In genomic region chr4:120150345-120150920, GRCm38 (mm10) we compare ENCODE assay signal across 29 mouse cellular contexts. TPM values are rescaled to one million over a fixed set of nuclear protein-coding genes. Genes with fewer than 3 reads are reported as not detected.
DNase-seq lines count a peak whose midpoint lies in the region; ATAC-seq and TF ChIP-seq lines count a peak whose summit lies in the region.
"Had no signal": no experiment of that assay in that cellular context is flagged by ENCODE, and none has a peak within 500 bp of the region (broad histone marks: within the 10 kb centered on the region; RNA-seq: fewer than 3 reads in every experiment).

No protein-coding gene starts in this region.

- 0 out of 2 replicates have a peak overlapping the region, but pooled peaks have one; percentile 51 for H3K27ac ChIP-seq in forebrain, embryonic 10.5 days
- no peak overlapping the region for H3K27ac ChIP-seq in forebrain, embryonic 13.5 days
- H3K27ac ChIP-seq: forebrain, embryonic 15.5 days; heart, adult 2 months; heart, embryonic 15.5 days; hindbrain, embryonic 10.5 days; hindbrain, embryonic 13.5 days; intestine, embryonic 15.5 days had no signal

- no peak overlapping the region for H3ac ChIP-seq in C2C12 (ENCODE audit: control insufficient read depth, insufficient read length, low read depth)

- peaks cover 18% of the 10 kb centered on the region for H3K4me1 ChIP-seq in forebrain, embryonic 10.5 days
- H3K4me1 ChIP-seq in forebrain, embryonic 13.5 days = peaks cover 12% of the 10 kb centered on the region

- no peak overlapping the region for H3K4me2 ChIP-seq in forebrain, embryonic 13.5 days
- H3K4me2 ChIP-seq: forebrain, embryonic 15.5 days; heart, embryonic 12.5 days; heart, embryonic 15.5 days; hindbrain, embryonic 13.5 days; intestine, embryonic 15.5 days had no signal

- no peak for TF ChIP-seq CTCF in C2C12 (IDR thresholded peaks at IDR 0.05; ENCODE audit: control insufficient read depth, insufficient read depth, insufficient read length)

- WGBS in forebrain, embryonic 10.5 days = 70% methylated on average over 6 of the region's 6 CpGs
- WGBS in forebrain, embryonic 13.5 days = 75% methylated on average over 6 of the region's 6 CpGs

- no peak overlapping the region for H3K4me3 ChIP-seq in forebrain, embryonic 10.5 days
- no peak overlapping the region for H3K4me3 ChIP-seq in forebrain, embryonic 13.5 days
- no peak overlapping the region for H3K4me3 ChIP-seq in C2C12 (ENCODE audit: insufficient read depth, poor library complexity, severe bottlenecking)
- H3K4me3 ChIP-seq: forebrain, embryonic 15.5 days; heart, adult 2 months; heart, embryonic 12.5 days; heart, embryonic 15.5 days; hindbrain, embryonic 10.5 days; hindbrain, embryonic 13.5 days; intestine, embryonic 15.5 days had no signal

- H3K9me3 ChIP-seq in forebrain, embryonic 10.5 days = no peaks in the 10 kb centered on the region
- no peaks in the 10 kb centered on the region for H3K9me3 ChIP-seq in forebrain, embryonic 13.5 days (replicated peaks)
- H3K9me3 ChIP-seq: forebrain, embryonic 15.5 days; heart, embryonic 12.5 days; heart, embryonic 15.5 days; hindbrain, embryonic 10.5 days; hindbrain, embryonic 13.5 days; intestine, embryonic 15.5 days had no signal

- peaks cover 40% of the 10 kb centered on the region for H3K27me3 ChIP-seq in forebrain, embryonic 10.5 days (ENCODE audit: poor library complexity, severe bottlenecking)
- H3K27me3 ChIP-seq in forebrain, embryonic 13.5 days = peaks cover 5% of the 10 kb centered on the region; the same call in 1 of the 2 replicates
- no peaks in the 10 kb centered on the region for H3K27me3 ChIP-seq in C2C12 (ENCODE audit: control insufficient read depth, insufficient read depth, insufficient read length)
- H3K27me3 ChIP-seq: forebrain, embryonic 15.5 days; heart, embryonic 12.5 days; intestine, embryonic 15.5 days had no signal

- H3K79me3 ChIP-seq in C2C12 (ENCODE audit: low read depth) = no peaks in the 10 kb centered on the region

- ATAC-seq in forebrain, embryonic 13.5 days = no peak
- ATAC-seq: CD4-positive, CD25-positive, alpha-beta regulatory T cell, adult 4 months; forebrain, embryonic 15.5 days; hindbrain, embryonic 16.5 days; intestine, embryonic 15.5 days had no signal

- peak; percentile 65 for DNase-seq in adrenal gland, adult 2 months
- no peak for DNase-seq in adrenal gland, adult 8-10 months
- DNase-seq in forebrain, embryonic 10.5 days (ENCODE audit: extremely low spot score, low spot score) = no peak
- DNase-seq in layer of hippocampus, postnatal 14 days (ENCODE audit: low spot score in 2 of 2) = no peak
- DNase-seq: B cell, adult 2 months; cerebellum, adult 18-20 months; cerebellum, adult 9-10 months; cerebellum, postnatal 14 days; gastrocnemius, postnatal 10 days; gastrocnemius, postnatal 36 days; heart, adult 2 months; heart, postnatal 10 days; heart, postnatal 36 days; kidney, adult 11 months; kidney, adult 8-10 months had no signal

- no peak overlapping the region for H3K9ac ChIP-seq in forebrain, embryonic 13.5 days
- H3K9ac ChIP-seq: forebrain, embryonic 15.5 days; heart, embryonic 12.5 days; heart, embryonic 15.5 days; hindbrain, embryonic 13.5 days; intestine, embryonic 15.5 days had no signal

- H3K36me3 ChIP-seq in forebrain, embryonic 10.5 days (replicated peaks) = no peaks in the 10 kb centered on the region
- H3K36me3 ChIP-seq in forebrain, embryonic 13.5 days (ENCODE audit: poor library complexity, severe bottlenecking) = no peaks in the 10 kb centered on the region
- no peaks in the 10 kb centered on the region for H3K36me3 ChIP-seq in C2C12 (ENCODE audit: control insufficient read depth, insufficient read depth)
- H3K36me3 ChIP-seq: forebrain, embryonic 15.5 days; heart, embryonic 12.5 days; heart, embryonic 15.5 days; hindbrain, embryonic 10.5 days; hindbrain, embryonic 13.5 days; intestine, embryonic 15.5 days had no signal

- no peaks in the 10 kb centered on the region for H3K79me2 ChIP-seq in C2C12 (ENCODE audit: control insufficient read depth, insufficient read depth)

TF ChIP-seq in C2C12, 6 proteins besides CTCF, POLR2A, EP300 and RAD21:
- TF ChIP-seq CEBPB (IDR thresholded peaks at IDR 0.05; ENCODE audit: low read depth) (no peak), MYOG (IDR thresholded peaks at IDR 0.05; ENCODE audit: control insufficient read depth, extremely low read depth, insufficient read length) (no peak), MAX (IDR thresholded peaks at IDR 0.05) (peak; percentile 94), USF1 (IDR thresholded peaks at IDR 0.05; ENCODE audit: low read depth) (peak; percentile 26), MYOD1 (IDR thresholded peaks at IDR 0.05; ENCODE audit: control insufficient read depth, insufficient read length, low read depth) (peak; percentile 62), FOSL1 (IDR thresholded peaks at IDR 0.05; ENCODE audit: insufficient read depth, low read length, poor library complexity, severe bottlenecking) (no peak)

RNA-seq across cellular contexts. Expression of gene Edn2, which starts 10.6 kb away (rescaled TPM):
- not detected for total RNA-seq in adrenal gland, adult 2 months (2021)
- polyA plus RNA-seq in adrenal gland, adult 2 months (2012; rRNA removed) = not detected in 2 replicates
- not detected for total RNA-seq in adrenal gland, adult 8-10 months (2022)
- not detected in 2 replicates for polyA plus RNA-seq in forebrain, embryonic 10.5 days (2016; fragmentation: Nextera tagmentation; extraction: Ambion mirVana)
- 0.18 and 0.31 TPM in 2 replicates for polyA plus RNA-seq in forebrain, embryonic 13.5 days (2015; fragmentation: Nextera tagmentation; extraction: Ambion mirVana)
- polyA plus RNA-seq in C2C12 (2012; fragmentation: generic; extraction: Trizol) = not detected
- total RNA-seq in layer of hippocampus, postnatal 14 days (2021) = not detected
- total RNA-seq: gastrocnemius, adult 18-20 months; gastrocnemius, postnatal 10 days; gastrocnemius, postnatal 36 days; granulocyte monocyte progenitor cell, adult 5-6 weeks; heart, adult 2 months; heart, postnatal 10 days; heart, postnatal 36 days; MEL had no signal
- polyA plus RNA-seq: CD4-positive, CD25-positive, alpha-beta regulatory T cell, adult 4 months; forebrain, embryonic 11.5 days; hindbrain, embryonic 16.5 days had no signal
